Mouse (Mus musculus): ENCODE measurements around the gene Cttnbp2. TPM values are rescaled to one million over a fixed set of nuclear protein-coding genes. Genes with fewer than 3 reads are reported as not detected.

The Cttnbp2 gene
- polyA plus RNA-seq, 1 experiment from 2014 or later = 17.2 TPM

DNA sequence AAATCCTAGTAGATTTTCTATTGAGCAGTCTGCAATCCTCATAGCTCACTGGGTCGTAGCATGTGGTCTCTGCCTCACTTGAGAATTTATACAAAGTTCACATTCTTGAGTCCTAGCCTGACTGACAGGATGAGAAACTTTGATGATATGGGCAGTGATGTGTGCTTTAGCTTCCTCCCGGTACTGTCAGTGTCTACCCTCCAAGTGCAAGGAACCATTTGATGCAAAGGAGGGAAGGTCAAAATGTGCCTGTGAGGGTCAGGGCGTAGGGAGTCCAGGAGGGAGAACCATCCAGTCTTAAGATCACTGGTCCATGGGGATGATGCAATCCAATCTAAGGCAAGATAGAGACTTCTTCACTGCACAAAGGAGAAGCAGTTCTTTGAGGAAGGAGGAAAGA is 179.2 kb downstream of the Cttnbp2 start:
- 74% methylated on average over 3 of the region's 3 CpGs for WGBS
- ATAC-seq (ENCODE audit: low read depth) = no peak
- Histone ChIP-seq H3K9ac (ENCODE audit: low read length) (no peak overlapping the region), H3K36me3 (ENCODE audit: control insufficient read depth, insufficient read depth, low read length) (no peaks in the 10 kb centered on the region), H3K27me3 (ENCODE audit: control insufficient read depth, insufficient read depth, low read depth, low read length) (no peaks in the 10 kb centered on the region), H3K27ac (ENCODE audit: low read length) (no peak overlapping the region), H3K4me1 (replicated peaks; ENCODE audit: control insufficient read depth, insufficient read depth, low read length) (no peaks in the 10 kb centered on the region), H3K4me2 (ENCODE audit: low read depth, low read length) (no peak overlapping the region), H3K9me3 (ENCODE audit: control insufficient read depth, low read length) (no peaks in the 10 kb centered on the region), H3K4me3 (ENCODE audit: low read length) (no peak overlapping the region)

DNA sequence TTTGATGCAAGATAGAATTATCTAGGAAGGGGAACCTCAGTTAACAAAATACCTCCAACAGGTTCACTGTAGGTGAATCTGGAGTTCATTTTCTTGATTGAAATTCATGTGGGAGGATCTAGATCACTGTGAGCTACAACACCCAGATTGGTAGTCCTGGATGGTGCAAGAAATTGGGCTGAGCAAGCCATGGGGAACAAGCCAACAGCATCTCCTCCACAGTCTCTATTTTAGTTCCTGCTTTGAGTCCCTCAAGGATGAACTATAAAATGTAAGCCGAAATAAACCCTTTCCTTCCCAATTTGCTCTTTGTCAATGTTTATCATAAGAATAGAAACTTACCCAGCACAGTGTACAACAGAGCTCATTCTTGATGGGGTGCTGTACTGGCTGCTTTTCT is 191.7 kb downstream of the Cttnbp2 start:
- Histone ChIP-seq H3K27me3 (ENCODE audit: control insufficient read depth, insufficient read depth, low read depth, low read length) (no peaks in the 10 kb centered on the region), H3K27ac (ENCODE audit: low read length) (no peak overlapping the region), H3K4me1 (replicated peaks; ENCODE audit: control insufficient read depth, insufficient read depth, low read length) (no peaks in the 10 kb centered on the region), H3K4me2 (ENCODE audit: low read depth, low read length) (no peak overlapping the region), H3K36me3 (ENCODE audit: control insufficient read depth, insufficient read depth, low read length) (no peaks in the 10 kb centered on the region), H3K9ac (ENCODE audit: low read length) (no peak overlapping the region), H3K9me3 (ENCODE audit: control insufficient read depth, low read length) (no peaks in the 10 kb centered on the region), H3K4me3 (ENCODE audit: low read length) (no peak overlapping the region)
- WGBS = 86% methylated on average over 1 of the region's 1 CpGs
- ATAC-seq (ENCODE audit: low read depth) = no peak

Small RNA genes lying within 50 kb of the gene (microRNA-seq; reads per million reads assigned to microRNA genes)
- gene Gm26233 = not detected
